Mouse (Mus musculus) embryonic facial prominence, embryonic 15.5 days (tissue): Measurements from ENCODE around the gene Neurl1b. TPM values are rescaled to one million over a fixed set of nuclear protein-coding genes. Genes with fewer than 3 reads are reported as not detected.

Experiments
- polyA plus RNA-seq: library from polyadenylated mRNA; unstranded; fragments of >200 nt; fragmentation: Nextera tagmentation; extraction: Ambion mirVana; gene quantifications from 2 replicates; pipeline ENCODE4 v1.2.1, GENCODE M21; 2015

The Neurl1b gene
- polyA plus RNA-seq, 1 experiment from 2014 or later = 1.2 TPM

Other genes starting within 250 kb of the Neurl1b start
- gene Pdia2, start 215.7 kb upstream of the Neurl1b start, polyA plus RNA-seq = 0.67 and 0.88 TPM in 2 replicates
- 14.8 and 19.8 TPM in 2 replicates for gene Rgs11, start 211.9 kb upstream of the Neurl1b start, polyA plus RNA-seq
- 30.5 and 36.6 TPM in 2 replicates for gene Arhgdig, start 207.0 kb upstream of the Neurl1b start, polyA plus RNA-seq
- 50.8 and 56.2 TPM in 2 replicates for gene Fam234a, start 170.6 kb upstream of the Neurl1b start, polyA plus RNA-seq
- 99.6 and 111 TPM in 2 replicates for gene Luc7l, start 161.9 kb upstream of the Neurl1b start, polyA plus RNA-seq
- 114 and 118 TPM in 2 replicates for gene Ergic1, start 146.7 kb downstream of the Neurl1b start, polyA plus RNA-seq
- 28.4 and 33.3 TPM in 2 replicates for gene Dusp1, start 147.3 kb downstream of the Neurl1b start, polyA plus RNA-seq
- 255 and 256 TPM in 2 replicates for gene Atp6v0e, start 248.4 kb downstream of the Neurl1b start, polyA plus RNA-seq